Mouse (Mus musculus) MEL (cell line): ENCODE results near the gene Spg21. TPM values are rescaled to one million over a fixed set of nuclear protein-coding genes. Genes with fewer than 3 reads are reported as not detected.
A peak's percentile ranks its signal among the peaks of the same experiment; 100 is the strongest.

Experiments
- DNase-seq: peaks from one replicate; pipeline ENCODE4 v3.0.0; 2011; ENCODE audit warnings: low read depth, low spot score
- H3K27ac ChIP-seq: 2 replicates; pipeline ENCODE4 v1.5.1; 2012; ENCODE audit warnings: low read depth, mild to moderate bottlenecking, control low read depth, low read length, moderate library complexity; ENCODE audit not compliant: control insufficient read depth
- H3K27me3 ChIP-seq, 2 experiments: fragments of 150-350 bp in 1 of 2; sonication (generic) in 1 of 2; 2 replicates each; pipeline ENCODE4 v1.6.1; 2012; ENCODE audit warnings: low read length in 2 of 2, mild to moderate bottlenecking in 2 of 2, improper control_type of control experiment in 1 of 2, moderate library complexity in 1 of 2; ENCODE audit not compliant: insufficient read depth in 2 of 2, control insufficient read depth in 1 of 2
- H3K36me3 ChIP-seq, 2 experiments: 2 replicates each; pipeline ENCODE4 v1.6.1; 2012 to 2014; ENCODE audit warnings: low read length in 2 of 2, improper control_type of control experiment in 1 of 2, inconsistent platforms in 1 of 2, mild to moderate bottlenecking in 1 of 2; ENCODE audit not compliant: insufficient read depth in 2 of 2, control insufficient read depth in 1 of 2
- H3K4me1 ChIP-seq, 2 experiments: fragments of 150-350 bp in 1 of 2; sonication (generic) in 1 of 2; 2 replicates each; pipeline ENCODE4 v1.6.1; 2012; ENCODE audit warnings: low read length in 2 of 2, improper control_type of control experiment in 1 of 2, mild to moderate bottlenecking in 1 of 2; ENCODE audit not compliant: insufficient read depth in 2 of 2, control insufficient read depth in 1 of 2
- H3K4me3 ChIP-seq, 2 experiments: fragments of 150-350 bp in 1 of 2; sonication (generic) in 1 of 2; 2 replicates each; pipeline ENCODE4 v1.5.1; 2012; ENCODE audit warnings: low read depth in 2 of 2, low read length in 2 of 2, mild to moderate bottlenecking in 2 of 2, moderate library complexity in 2 of 2, control low read depth in 1 of 2, improper control_type of control experiment in 1 of 2; ENCODE audit not compliant: control insufficient read depth in 1 of 2, insufficient read depth in 1 of 2
- H3K79me2 ChIP-seq: 2 replicates; pipeline ENCODE4 v1.6.1; 2012; ENCODE audit warnings: mild to moderate bottlenecking, low read length, moderate library complexity; ENCODE audit not compliant: control insufficient read depth, poor library complexity, insufficient read depth
- H3K9ac ChIP-seq: 2 replicates; pipeline ENCODE4 v1.6.1; 2012; ENCODE audit warnings: low read depth, mild to moderate bottlenecking, control low read depth, low read length, moderate library complexity; ENCODE audit not compliant: control insufficient read depth, poor library complexity, severe bottlenecking
- H3K9me3 ChIP-seq: fragments of 150-350 bp; sonication (generic); replicated peaks from 2 replicates; pipeline ENCODE4 v1.6.1; 2012; ENCODE audit warnings: mild to moderate bottlenecking, low read length, improper control_type of control experiment, moderate library complexity; ENCODE audit not compliant: insufficient read depth
- CTCF ChIP-seq, 3 experiments: IDR thresholded peaks in 2 of 3; conservative IDR thresholded peaks in 1 of 3; 2 replicates each; pipeline ENCODE4 v1.5.1; 2011 to 2012; ENCODE audit warnings: low read length in 3 of 3, low read depth in 2 of 3, mild to moderate bottlenecking in 2 of 3, improper control_type of control experiment in 1 of 3, inconsistent platforms in 1 of 3, mixed read lengths in 1 of 3, moderate library complexity in 1 of 3; ENCODE audit not compliant: control insufficient read depth in 1 of 3, insufficient read depth in 1 of 3, poor library complexity in 1 of 3, severe bottlenecking in 1 of 3
- E2F4 ChIP-seq: IDR thresholded peaks from 2 replicates; pipeline ENCODE4 v1.6.1; 2011; ENCODE audit warnings: low read depth, low read length, improper control_type of control experiment, borderline replicate concordance
- GABPA ChIP-seq: IDR thresholded peaks from 2 replicates; pipeline ENCODE4 v1.6.1; 2012; ENCODE audit warnings: low read depth, mild to moderate bottlenecking, inconsistent platforms, low read length, improper control_type of control experiment, moderate library complexity
- HCFC1 ChIP-seq: IDR thresholded peaks from 2 replicates; pipeline ENCODE4 v1.6.1; 2012; ENCODE audit warnings: low read depth, mild to moderate bottlenecking, inconsistent platforms, low read length, improper control_type of control experiment, moderate library complexity
- MAFK ChIP-seq: IDR thresholded peaks from 2 replicates; pipeline ENCODE4 v1.6.1; 2011; ENCODE audit warnings: low read depth, mild to moderate bottlenecking, low read length, improper control_type of control experiment, borderline replicate concordance
- MAX ChIP-seq: IDR thresholded peaks from 2 replicates; pipeline ENCODE4 v1.6.1; 2011; ENCODE audit warnings: low read length, improper control_type of control experiment
- MAZ ChIP-seq: IDR thresholded peaks from 2 replicates; pipeline ENCODE4 v1.6.1; 2012; ENCODE audit warnings: low read depth, mild to moderate bottlenecking, inconsistent platforms, low read length, improper control_type of control experiment
- MXI1 ChIP-seq: IDR thresholded peaks from 2 replicates; pipeline ENCODE4 v1.6.1; 2011; ENCODE audit warnings: mild to moderate bottlenecking, low read depth, low read length, improper control_type of control experiment
- MYC ChIP-seq: IDR thresholded peaks from 2 replicates; pipeline ENCODE4 v1.6.1; 2011; ENCODE audit warnings: low read depth, mild to moderate bottlenecking, low read length, improper control_type of control experiment, moderate library complexity
- NRF1 ChIP-seq: IDR thresholded peaks from 2 replicates; pipeline ENCODE4 v1.6.1; 2014; ENCODE audit warnings: low read depth, mild to moderate bottlenecking, inconsistent platforms, low read length, improper control_type of control experiment, moderate library complexity; ENCODE audit not compliant: poor library complexity, insufficient read depth, severe bottlenecking
- POLR2A ChIP-seq, 2 experiments: IDR thresholded peaks; 2 replicates each; pipeline ENCODE4 v1.6.1; 2011 to 2012; ENCODE audit warnings: low read length in 2 of 2, mild to moderate bottlenecking in 2 of 2, control low read depth in 1 of 2, improper control_type of control experiment in 1 of 2, low read depth in 1 of 2, moderate library complexity in 1 of 2; ENCODE audit not compliant: control insufficient read depth in 1 of 2, insufficient read depth in 1 of 2, poor library complexity in 1 of 2
- RAD21 ChIP-seq: IDR thresholded peaks from 2 replicates; pipeline ENCODE4 v1.6.1; 2011; ENCODE audit warnings: mild to moderate bottlenecking, low read depth, low read length, improper control_type of control experiment
- TCF12 ChIP-seq: IDR thresholded peaks from 2 replicates; pipeline ENCODE4 v1.6.1; 2014; ENCODE audit warnings: low read depth, mild to moderate bottlenecking, inconsistent platforms, low read length, improper control_type of control experiment, moderate library complexity
- UBTF ChIP-seq: IDR thresholded peaks from 2 replicates; pipeline ENCODE4 v1.6.1; 2012; ENCODE audit warnings: low read depth, mild to moderate bottlenecking, inconsistent platforms, low read length, improper control_type of control experiment, moderate library complexity, borderline replicate concordance; ENCODE audit not compliant: insufficient read depth
- ZNF384 ChIP-seq: IDR thresholded peaks from 2 replicates; pipeline ENCODE4 v1.6.1; 2012; ENCODE audit warnings: low read depth, mild to moderate bottlenecking, inconsistent platforms, low read length, improper control_type of control experiment
- polyA plus RNA-seq, 2 experiments: library from polyadenylated mRNA; stranded (reverse) in 1 of 2; unstranded in 1 of 2; fragments of >175 nt in 1 of 2; fragments of >200 nt in 1 of 2; gene quantifications; 2 replicates each; pipeline versions ENCODE4 v1.2.1 to v1.2.4; 2012; ENCODE audit warnings: low replicate concordance in 2 of 2, low read depth in 1 of 2; ENCODE audit not compliant: insufficient read length in 2 of 2, insufficient read depth in 1 of 2, missing spikeins in 1 of 2
- total RNA-seq: library from RNA; depleted of rRNA; stranded (reverse); fragments of 300-350 nt; gene quantifications from 2 replicates; pipeline ENCODE4 v1.2.3, GENCODE M21; 2012

Spg21 gene
- total and polyA plus RNA-seq, 3 experiments = 21.7 to 25.9 TPM; not detected in 1

GRCm38 (mm10) chr9:65462544-65462943 lies 1.8 kb downstream of the Spg21 start:
- no peaks in the 10 kb centered on the region for H3K27me3 ChIP-seq
- peak; percentile 44; the same call in 1 of the 2 replicates for TF ChIP-seq ZNF384
- TF ChIP-seq NRF1 = no peak
- no peaks in the 10 kb centered on the region for H3K9me3 ChIP-seq
- H3K27ac ChIP-seq = no peak overlapping the region
- DNase-seq = no peak
- peaks cover 0 to 9% of the 10 kb centered on the region in 2 experiments; a peak in 2 of 4 replicates for H3K4me1 ChIP-seq
- H3K36me3 ChIP-seq = peaks cover 0 to 8% of the 10 kb centered on the region in 2 experiments; a peak in 2 of 4 replicates
- no peak overlapping the region for H3K9ac ChIP-seq
- H3K79me2 ChIP-seq = peaks cover 1% of the 10 kb centered on the region; the same call in 1 of the 2 replicates
- H3K4me3 ChIP-seq = no peak overlapping the region

DNA sequence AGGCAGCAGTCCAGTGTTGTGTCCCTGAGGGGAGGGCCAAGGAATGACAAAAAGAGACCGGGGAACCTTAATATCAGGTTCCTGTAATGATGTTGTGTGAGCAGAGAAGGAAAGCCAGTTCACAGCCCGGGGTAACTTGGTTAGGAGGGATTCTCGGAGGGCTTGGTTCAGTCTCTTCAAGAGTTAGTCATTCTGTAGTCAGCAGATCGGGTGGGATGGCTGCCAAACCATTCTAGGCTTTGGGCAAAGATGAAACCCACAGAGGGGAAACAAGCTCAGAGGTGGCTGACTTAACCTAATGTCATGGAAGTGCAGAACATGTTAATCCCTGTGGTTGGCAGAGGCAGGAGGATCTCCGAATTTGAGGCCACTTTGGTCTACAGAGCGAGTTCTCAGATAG lies 3.4 kb downstream of the Spg21 start:
- peaks cover 1% of the 10 kb centered on the region; the same call in 1 of the 2 replicates for H3K79me2 ChIP-seq
- peaks cover 0 to 8% of the 10 kb centered on the region in 2 experiments; a peak in 2 of 4 replicates for H3K36me3 ChIP-seq
- TF ChIP-seq UBTF = no peak
- no peak for TF ChIP-seq TCF12
- TF ChIP-seq RAD21 = no peak
- TF ChIP-seq E2F4 = no peak
- TF ChIP-seq GABPA = no peak
- TF ChIP-seq MXI1 = no peak
- peak; percentile 29 for DNase-seq
- no peak overlapping the region for H3K4me3 ChIP-seq
- H3K9ac ChIP-seq = no peak overlapping the region
- H3K4me1 ChIP-seq = peaks cover 0 to 9% of the 10 kb centered on the region in 2 experiments; a peak in 2 of 4 replicates
- no peaks in the 10 kb centered on the region for H3K9me3 ChIP-seq
- no peaks in the 10 kb centered on the region for H3K27me3 ChIP-seq
- no peak overlapping the region for H3K27ac ChIP-seq

- Histone ChIP-seq H3K4me3 (no peak overlapping the region), H3K9me3 (no peaks in the 10 kb centered on the region), H3K27ac (no peak overlapping the region), H3K4me1 (peaks cover 0 to 9% of the 10 kb centered on the region in 2 experiments; a peak in 3 of 4 replicates), H3K79me2 (peaks cover 1% of the 10 kb centered on the region; the same call in 1 of the 2 replicates), H3K27me3 (no peaks in the 10 kb centered on the region), H3K36me3 (peaks cover 0 to 8% of the 10 kb centered on the region in 2 experiments; a peak in 2 of 4 replicates), H3K9ac (no peak overlapping the region)
- DNase-seq = no peak
- TF ChIP-seq POLR2A (IDR thresholded peaks at IDR 0.05; ENCODE audit: control insufficient read depth in 1 of 2, insufficient read depth in 1 of 2, low read depth in 1 of 2, low read length in 2 of 2, poor library complexity in 1 of 2) (no peak), MAZ (no peak), CTCF (IDR thresholded peaks at IDR 0.05 in 2 of 3, conservative IDR thresholded peaks at IDR 0.05 in 1 of 3; ENCODE audit: control insufficient read depth in 1 of 3, insufficient read depth in 1 of 3, low read depth in 2 of 3, low read length in 3 of 3, poor library complexity in 1 of 3, severe bottlenecking in 1 of 3) (no peak), MAFK (no peak), MYC (no peak), MAX (no peak), HCFC1 (no peak)
Observed at GRCm38 (mm10) chr9:65465241-65465640, 4.5 kb downstream of the Spg21 start.
